Mouse (Mus musculus): ENCODE results near the gene Kif19a.

- TF ChIP-seq CTCF (IDR thresholded peaks at IDR 0.05; ENCODE audit: borderline replicate concordance, extremely low read depth, insufficient read depth, insufficient read length): no peak
- TF ChIP-seq POLR2A (IDR thresholded peaks at IDR 0.05; ENCODE audit: borderline replicate concordance, extremely low read depth, insufficient read depth, insufficient read length, poor library complexity, severe bottlenecking): no peak
These were observed 32.0 kb downstream of the Kif19a start for GRCm38 (mm10) chr11:114797176-114797575.

All from brain, embryonic 14.5 days (tissue).